Mouse (Mus musculus) ovary, postnatal 36 days (tissue): ENCODE data around the gene 1810046K07Rik.

ENCODE experiments used
- DNase-seq: peaks from one replicate; pipeline ENCODE4 v3.0.0; 2022; ENCODE audit warnings: low spot score, mixed read lengths

The 1810046K07Rik gene

GRCm38 (mm10) chr9:51328731-51329130, at the start of gene 1810046K07Rik:
1810046K07Rik (minus strand) TSS chr9:51328917.
- DNase-seq: no peak

- DNase-seq: no peak
Measured at GRCm38 (mm10) chr9:51369560-51369959, 40.8 kb upstream of the 1810046K07Rik start.

GRCm38 (mm10) chr9:51367124-51367523, 38.4 kb upstream of the 1810046K07Rik start:
- DNase-seq: no peak

- DNase-seq: no peak
Measured at GRCm38 (mm10) chr9:51364059-51364458, 35.3 kb upstream of the 1810046K07Rik start.

GRCm38 (mm10) chr9:51353511-51353910, 24.8 kb upstream of the 1810046K07Rik start:
- no peak for DNase-seq

- DNase-seq: no peak
Measured at GRCm38 (mm10) chr9:51352896-51353295, 24.2 kb upstream of the 1810046K07Rik start.

GRCm38 (mm10) chr9:51349422-51349821, 20.7 kb upstream of the 1810046K07Rik start:
- no peak for DNase-seq

GRCm38 (mm10) chr9:51345768-51346167, 17.1 kb upstream of the 1810046K07Rik start:
- DNase-seq: no peak

GRCm38 (mm10) chr9:51335294-51336010, 6.7 kb upstream of the 1810046K07Rik start:
- peak; percentile 79 for DNase-seq

- DNase-seq: no peak
Measured at GRCm38 (mm10) chr9:51331449-51332238, 2.9 kb upstream of the 1810046K07Rik start.

GRCm38 (mm10) chr9:51327555-51327903, 1.2 kb downstream of the 1810046K07Rik start:
- no peak for DNase-seq

- no peak for DNase-seq
Measured at GRCm38 (mm10) chr9:51326619-51327554, 1.8 kb downstream of the 1810046K07Rik start.

GRCm38 (mm10) chr9:51324406-51325065, 4.2 kb downstream of the 1810046K07Rik start:
- no peak for DNase-seq

GRCm38 (mm10) chr9:51320096-51320495, 8.6 kb downstream of the 1810046K07Rik start:
- no peak for DNase-seq

- DNase-seq: no peak
Measured at GRCm38 (mm10) chr9:51318246-51318645, 10.5 kb downstream of the 1810046K07Rik start.

GRCm38 (mm10) chr9:51317322-51317721, 11.4 kb downstream of the 1810046K07Rik start:
- no peak for DNase-seq

GRCm38 (mm10) chr9:51315402-51316063, 13.2 kb downstream of the 1810046K07Rik start:
- no peak for DNase-seq

GRCm38 (mm10) chr9:51312554-51313317, 16.0 kb downstream of the 1810046K07Rik start:
- no peak for DNase-seq

GRCm38 (mm10) chr9:51310515-51310914, 18.2 kb downstream of the 1810046K07Rik start:
- no peak for DNase-seq

GRCm38 (mm10) chr9:51306351-51306750, 22.4 kb downstream of the 1810046K07Rik start:
- no peak for DNase-seq
